Mouse (Mus musculus): ENCODE results near the gene Ttf1.
"Not testable (repeated sequence)": the region's sequence is repeated elsewhere in the genome, so short reads cannot be mapped to it uniquely, and the experiment has no call there.

DNA sequence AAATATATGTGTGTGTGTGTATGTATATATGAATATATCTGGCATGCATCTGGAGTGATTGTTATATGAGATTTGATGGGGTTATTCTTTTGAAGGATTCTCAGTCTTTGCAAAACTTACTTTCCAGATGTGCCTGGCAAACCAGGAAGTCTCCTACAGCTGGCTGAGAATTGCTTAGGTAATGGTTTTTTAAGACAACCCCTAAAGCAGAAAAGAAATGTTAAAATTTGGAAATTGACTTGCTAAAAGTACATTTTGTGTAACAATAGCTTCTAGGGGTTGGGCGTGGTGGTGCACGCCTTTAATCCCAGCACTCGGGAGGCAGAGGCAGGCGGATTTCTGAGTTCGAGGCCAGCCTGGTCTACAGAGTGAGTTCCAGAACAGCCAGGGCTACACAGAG lies 37.9 kb downstream of the Ttf1 start:
- not testable (repeated sequence) for TF ChIP-seq POLR2A (IDR thresholded peaks at IDR 0.05; ENCODE audit: extremely low read depth, insufficient read depth, low read length); CTCF (IDR thresholded peaks at IDR 0.05; ENCODE audit: low read depth, low read length)
